Mouse (Mus musculus) midbrain, embryonic 15.5 days (tissue): ENCODE data around the gene Pibf1. TPM values are rescaled to one million over a fixed set of nuclear protein-coding genes. Genes with fewer than 3 reads are reported as not detected.

Source experiments
- ATAC-seq: fragments of 200-750 bp; cut with Nextera tagmentation; replicated peaks from 2 replicates; pipeline ENCODE4 v1.8.0; 2017; ENCODE audit warnings: moderate TSS enrichment
- H3K27ac ChIP-seq: fragments of 300-500 bp; sonication (generic); 2 replicates; pipeline ENCODE4 v1.5.1; 2015; ENCODE audit warnings: mild to moderate bottlenecking, inconsistent platforms
- H3K27me3 ChIP-seq: fragments of 300-500 bp; sonication (generic); replicated peaks from 2 replicates; pipeline ENCODE4 v1.6.1; 2015; ENCODE audit warnings: inconsistent platforms
- H3K36me3 ChIP-seq: fragments of 300-500 bp; sonication (generic); replicated peaks from 2 replicates; pipeline ENCODE4 v1.6.1; 2015; ENCODE audit warnings: inconsistent platforms
- H3K4me1 ChIP-seq: fragments of 300-500 bp; sonication (generic); 2 replicates; pipeline ENCODE4 v1.6.1; 2015; ENCODE audit warnings: inconsistent platforms
- H3K4me2 ChIP-seq: fragments of 300-500 bp; sonication (generic); 2 replicates; pipeline ENCODE4 v1.6.1; 2015; ENCODE audit warnings: inconsistent platforms, mild to moderate bottlenecking, moderate library complexity
- H3K4me3 ChIP-seq: fragments of 300-500 bp; sonication (generic); 2 replicates; pipeline ENCODE4 v1.5.1; 2015; ENCODE audit warnings: mild to moderate bottlenecking, inconsistent platforms
- H3K9ac ChIP-seq: fragments of 300-500 bp; sonication (generic); 2 replicates; pipeline ENCODE4 v1.6.1; 2015; ENCODE audit warnings: mild to moderate bottlenecking, inconsistent platforms
- H3K9me3 ChIP-seq: fragments of 300-500 bp; sonication (generic); 2 replicates; pipeline ENCODE4 v1.6.1; 2016; ENCODE audit warnings: inconsistent platforms
- WGBS: fragments of 180-500 bp; shearing (Covaris S2); methylation state at CpG from one replicate; pipeline ENCODE4 v1.1.7; 2015; ENCODE audit warnings: mixed read lengths; 5-methylcytosine and 5-hydroxymethylcytosine counted together
- polyA plus RNA-seq: library from polyadenylated mRNA; unstranded; fragments of >200 nt; fragmentation: Nextera tagmentation; extraction: Ambion mirVana; gene quantifications from 2 replicates; pipeline ENCODE4 v1.2.1, GENCODE M21; 2015

Pibf1 gene
- polyA plus RNA-seq, 1 experiment from 2014 or later, result 17.4 TPM

- H3K4me2 ChIP-seq, result no peak overlapping the region
- H3K9ac ChIP-seq, result no peak overlapping the region
- H3K36me3 ChIP-seq, result 0 out of 2 replicates have a peak, but pooled peaks cover 6% of the 10 kb centered on the region
- WGBS, result 94% methylated on average over 4 of the region's 4 CpGs
- no peak overlapping the region for H3K27ac ChIP-seq
- H3K9me3 ChIP-seq, result no peaks in the 10 kb centered on the region
- no peak overlapping the region for H3K4me3 ChIP-seq
- no peaks in the 10 kb centered on the region for H3K4me1 ChIP-seq
- no peaks in the 10 kb centered on the region for H3K27me3 ChIP-seq
- ATAC-seq, result no peak
Observed at GRCm38 (mm10) chr14:99152683-99153082, 53.5 kb downstream of the Pibf1 start.

DNA sequence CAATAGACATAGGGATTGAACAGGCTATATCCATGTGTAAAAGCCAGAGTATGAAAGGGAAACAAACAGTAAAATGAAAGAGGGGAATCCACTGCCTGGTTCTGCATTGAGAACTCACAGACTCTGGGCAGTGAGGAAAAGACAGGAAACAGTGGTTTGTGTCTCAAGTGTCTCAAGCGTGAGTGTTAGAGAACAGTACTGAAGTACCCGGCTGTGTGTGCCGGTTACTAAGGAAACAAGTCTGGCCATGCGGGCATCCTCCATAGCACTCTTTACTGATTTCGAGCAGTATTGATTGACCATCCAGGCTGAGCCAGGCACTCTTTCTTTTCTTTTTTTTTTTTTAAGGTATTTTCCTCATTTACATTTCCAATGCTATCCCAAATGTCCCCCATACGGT lies 60.7 kb downstream of the Pibf1 start:
- Histone ChIP-seq H3K4me2 (no peak overlapping the region), H3K27me3 (no peaks in the 10 kb centered on the region), H3K4me1 (no peaks in the 10 kb centered on the region), H3K9me3 (no peaks in the 10 kb centered on the region), H3K36me3 (0 out of 2 replicates have a peak, but pooled peaks cover 3% of the 10 kb centered on the region), H3K27ac (no peak overlapping the region), H3K9ac (no peak overlapping the region), H3K4me3 (no peak overlapping the region)
- ATAC-seq, result peak; percentile 70; the same call in 1 of the 2 replicates
- WGBS, result 42% methylated on average over 6 of the region's 6 CpGs

DNA sequence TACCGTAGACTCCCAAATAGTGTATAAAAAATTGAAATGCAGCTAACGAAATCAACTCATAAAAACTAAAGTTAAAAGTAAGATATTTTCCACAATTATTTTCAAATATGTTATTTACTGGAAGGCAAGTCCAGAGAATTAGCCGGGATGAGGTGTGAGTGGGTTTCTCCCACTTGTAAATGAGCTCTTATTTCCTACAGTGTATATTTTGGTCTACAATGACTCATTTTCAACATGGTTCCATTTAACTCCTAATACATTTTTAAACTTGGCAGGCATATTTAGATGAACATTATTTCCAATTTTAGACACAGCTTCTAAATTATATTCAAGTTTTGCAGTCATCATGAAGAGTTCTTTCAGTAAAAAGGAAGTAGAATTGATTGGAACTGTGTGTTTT lies 63.8 kb downstream of the Pibf1 start:
- 95% methylated on average over 3 of the region's 3 CpGs for WGBS
- Histone ChIP-seq H3K4me1 (no peaks in the 10 kb centered on the region), H3K4me3 (no peak overlapping the region), H3K36me3 (no peaks in the 10 kb centered on the region), H3K27ac (no peak overlapping the region), H3K9ac (no peak overlapping the region), H3K9me3 (no peaks in the 10 kb centered on the region), H3K4me2 (no peak overlapping the region), H3K27me3 (no peaks in the 10 kb centered on the region)
- no peak for ATAC-seq

DNA sequence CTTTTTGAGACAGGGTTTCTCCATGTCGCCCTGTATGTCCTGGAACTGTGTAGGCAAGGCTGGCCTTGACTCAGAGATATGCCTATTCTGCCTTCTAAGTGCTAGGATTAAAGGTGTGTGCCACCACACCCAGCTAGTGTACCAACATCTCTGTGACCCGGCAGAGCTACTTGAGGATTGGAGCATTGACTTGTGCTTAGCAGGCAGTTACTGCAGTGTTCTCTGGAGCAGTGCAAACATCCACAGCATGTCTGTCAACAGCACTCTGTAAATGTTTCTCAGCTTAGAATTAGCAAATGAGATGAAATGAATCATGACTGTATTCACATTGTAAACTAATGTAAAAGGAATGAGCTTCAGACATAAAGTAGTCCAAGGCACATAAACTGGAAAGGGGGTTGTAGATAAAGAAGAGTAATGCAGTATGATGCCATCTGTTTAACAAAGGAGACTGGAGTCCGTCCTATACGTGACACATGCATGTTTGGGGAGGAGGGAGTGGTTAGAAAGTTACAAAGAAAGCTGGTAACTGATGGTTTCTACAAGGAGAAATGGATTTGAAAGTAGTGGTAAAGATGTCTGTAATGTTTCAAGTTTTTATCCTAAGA lies 75.0 kb downstream of the Pibf1 start:
- Histone ChIP-seq H3K9me3 (no peaks in the 10 kb centered on the region), H3K27ac (no peak overlapping the region), H3K4me3 (no peak overlapping the region), H3K27me3 (no peaks in the 10 kb centered on the region), H3K36me3 (no peaks in the 10 kb centered on the region), H3K4me1 (no peaks in the 10 kb centered on the region), H3K9ac (no peak overlapping the region), H3K4me2 (no peak overlapping the region)
- 87% methylated on average over 4 of the region's 4 CpGs for WGBS
- ATAC-seq, result no peak

- H3K4me3 ChIP-seq, result no peak overlapping the region
- WGBS, result 58% methylated on average over 9 of the region's 9 CpGs
- H3K9me3 ChIP-seq, result no peaks in the 10 kb centered on the region
- no peak overlapping the region for H3K9ac ChIP-seq
- H3K4me1 ChIP-seq, result no peaks in the 10 kb centered on the region
- no peak for ATAC-seq
- no peak overlapping the region for H3K4me2 ChIP-seq
- no peaks in the 10 kb centered on the region for H3K27me3 ChIP-seq
- no peaks in the 10 kb centered on the region for H3K36me3 ChIP-seq
- no peak overlapping the region for H3K27ac ChIP-seq
Observed at GRCm38 (mm10) chr14:99176559-99176958, 77.3 kb downstream of the Pibf1 start.

DNA sequence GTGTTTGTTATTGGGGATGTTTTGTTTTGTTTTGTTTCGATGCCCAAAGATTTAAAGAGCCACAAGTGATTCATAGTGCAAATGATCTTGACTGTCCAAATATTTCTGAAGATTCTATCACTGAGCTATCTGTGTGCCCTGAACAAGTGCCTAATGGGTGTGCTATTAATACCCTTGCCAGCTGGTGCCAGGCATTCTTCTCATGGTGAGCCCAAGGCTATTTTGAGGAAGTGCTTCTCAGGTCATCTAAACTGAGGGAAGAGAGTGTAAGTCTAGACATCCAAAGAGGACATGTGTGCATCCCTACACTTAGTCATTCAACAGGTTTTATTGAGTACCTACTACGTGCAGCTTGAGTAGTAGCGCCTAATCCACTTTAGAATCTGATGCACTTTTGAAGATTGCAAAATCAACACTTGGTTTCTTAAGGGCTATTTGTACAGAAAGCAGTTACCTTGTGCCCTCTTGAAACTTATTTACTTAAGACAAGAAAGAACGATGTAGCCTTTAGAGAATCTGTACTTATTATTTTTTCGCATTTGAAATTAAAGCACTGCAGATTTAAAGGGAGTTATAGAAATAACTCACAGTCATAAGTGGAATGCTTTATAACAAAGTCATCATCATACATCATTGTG lies 91.0 kb downstream of the Pibf1 start:
- no peak for ATAC-seq
- WGBS, result 97% methylated on average over 5 of the region's 5 CpGs

GRCm38 (mm10) chr14:99205865-99206264 lies 106.6 kb downstream of the Pibf1 start:
- no peaks in the 10 kb centered on the region for H3K27me3 ChIP-seq
- no peak overlapping the region for H3K27ac ChIP-seq
- H3K9ac ChIP-seq, result no peak overlapping the region
- H3K36me3 ChIP-seq, result no peaks in the 10 kb centered on the region
- H3K9me3 ChIP-seq, result no peaks in the 10 kb centered on the region
- no peaks in the 10 kb centered on the region for H3K4me1 ChIP-seq
- ATAC-seq, result no peak
- no peak overlapping the region for H3K4me3 ChIP-seq
- no peak overlapping the region for H3K4me2 ChIP-seq
- WGBS, result 99% methylated on average over 2 of the region's 2 CpGs

More for the DNA sequence above, 91.0 kb downstream of the Pibf1 start:
- H3K4me2 ChIP-seq, result no peak overlapping the region
- no peaks in the 10 kb centered on the region for H3K9me3 ChIP-seq
- H3K4me1 ChIP-seq, result no peaks in the 10 kb centered on the region
- H3K9ac ChIP-seq, result no peak overlapping the region
- no peak overlapping the region for H3K4me3 ChIP-seq
- no peak overlapping the region for H3K27ac ChIP-seq
- H3K27me3 ChIP-seq, result no peaks in the 10 kb centered on the region
- no peaks in the 10 kb centered on the region for H3K36me3 ChIP-seq

DNA sequence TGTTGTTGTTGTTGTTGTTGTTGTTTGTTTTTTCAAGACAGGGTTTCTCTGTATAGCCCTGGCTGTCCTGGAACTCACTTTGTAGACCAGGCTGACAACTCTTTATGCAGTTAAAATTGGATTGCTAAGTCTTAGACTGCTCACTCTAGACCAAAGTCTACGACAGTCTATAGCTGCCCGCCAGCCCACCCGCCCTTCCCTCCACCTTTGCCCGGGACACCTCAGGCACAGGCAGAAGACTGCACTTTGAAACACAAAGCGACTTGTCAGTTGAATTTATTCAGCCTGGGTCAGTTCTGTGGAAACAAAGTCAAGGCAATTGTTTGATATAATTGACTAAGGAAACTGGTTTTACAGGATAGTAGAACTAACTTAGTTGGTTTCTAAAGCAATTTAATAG lies 107.4 kb downstream of the Pibf1 start:
- no peak overlapping the region for H3K4me2 ChIP-seq
- WGBS, result 95% methylated on average over 5 of the region's 5 CpGs
- H3K27me3 ChIP-seq, result no peaks in the 10 kb centered on the region
- no peaks in the 10 kb centered on the region for H3K4me1 ChIP-seq
- H3K27ac ChIP-seq, result no peak overlapping the region
- H3K9me3 ChIP-seq, result no peaks in the 10 kb centered on the region
- no peak for ATAC-seq
- H3K4me3 ChIP-seq, result no peak overlapping the region
- no peak overlapping the region for H3K9ac ChIP-seq
- H3K36me3 ChIP-seq, result no peaks in the 10 kb centered on the region

- Histone ChIP-seq H3K4me3 (no peak overlapping the region), H3K27me3 (no peaks in the 10 kb centered on the region), H3K4me2 (no peak overlapping the region), H3K9me3 (no peaks in the 10 kb centered on the region), H3K9ac (no peak overlapping the region), H3K36me3 (no peaks in the 10 kb centered on the region), H3K27ac (no peak overlapping the region), H3K4me1 (no peaks in the 10 kb centered on the region)
- 86% methylated on average over 5 of the region's 5 CpGs for WGBS
- ATAC-seq, result no peak
Observed at GRCm38 (mm10) chr14:99210431-99210830, 111.2 kb downstream of the Pibf1 start.

GRCm38 (mm10) chr14:99218396-99219012 lies 119.3 kb downstream of the Pibf1 start:
- 79% methylated on average over 7 of the region's 7 CpGs for WGBS
- ATAC-seq, result no peak
- Histone ChIP-seq H3K27me3 (no peaks in the 10 kb centered on the region), H3K9me3 (no peaks in the 10 kb centered on the region), H3K4me1 (peaks cover 7% of the 10 kb centered on the region; the same call in 1 of the 2 replicates), H3K4me2 (no peak overlapping the region), H3K27ac (no peak overlapping the region), H3K9ac (no peak overlapping the region), H3K4me3 (no peak overlapping the region), H3K36me3 (no peaks in the 10 kb centered on the region; the same call in 1 of the 2 replicates)

DNA sequence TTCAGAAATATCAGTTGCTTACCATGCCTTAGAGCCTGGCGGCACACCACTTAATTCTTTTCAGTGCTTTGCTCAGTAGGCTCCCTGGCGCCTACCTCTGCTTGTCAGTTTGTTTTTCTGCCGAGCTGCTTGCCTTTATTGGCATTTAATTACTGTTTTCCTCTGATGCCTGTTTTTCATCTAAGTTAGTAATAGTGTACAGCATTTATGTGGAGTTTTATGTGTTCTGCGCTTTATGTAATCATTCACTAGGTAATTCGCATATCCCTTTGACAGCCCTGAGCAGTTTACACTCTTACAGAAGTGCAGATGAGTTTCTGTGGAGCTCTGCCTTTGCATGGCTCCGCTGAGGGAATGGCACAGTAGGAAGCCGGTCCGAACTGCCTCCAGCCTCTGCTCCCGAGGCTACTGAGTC lies 120.5 kb downstream of the Pibf1 start:
- no peak overlapping the region for H3K9ac ChIP-seq
- H3K4me2 ChIP-seq, result peak overlapping the region; percentile 17; the same call in 1 of the 2 replicates
- H3K4me1 ChIP-seq, result peaks cover 7% of the 10 kb centered on the region; the same call in 1 of the 2 replicates
- H3K27ac ChIP-seq, result no peak overlapping the region
- no peaks in the 10 kb centered on the region for H3K9me3 ChIP-seq
- ATAC-seq, result peak; percentile 82
- 10% methylated on average over 9 of the region's 9 CpGs for WGBS
- H3K4me3 ChIP-seq, result no peak overlapping the region
- H3K27me3 ChIP-seq, result no peaks in the 10 kb centered on the region
- no peaks in the 10 kb centered on the region; the same call in 1 of the 2 replicates for H3K36me3 ChIP-seq

DNA sequence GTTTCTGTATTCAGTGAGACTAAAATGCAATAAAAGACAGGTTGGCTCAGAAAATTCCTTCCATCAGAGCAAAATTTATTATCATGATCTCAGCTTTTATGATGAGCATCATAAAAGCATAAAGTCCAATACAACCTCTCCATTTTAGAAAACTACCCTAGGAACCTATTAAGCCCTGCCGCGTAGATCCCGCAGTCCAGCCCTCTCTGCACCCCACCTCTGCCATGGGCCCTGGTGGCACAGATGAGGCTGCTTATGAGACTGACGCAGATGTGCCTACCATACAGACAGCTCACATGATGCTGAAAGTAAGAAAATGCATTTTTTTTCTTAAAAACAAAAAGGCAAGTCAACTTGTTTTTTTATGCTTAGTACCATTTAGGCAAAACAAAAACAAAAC lies 126.7 kb downstream of the Pibf1 start:
- no peak overlapping the region for H3K4me2 ChIP-seq
- no peak overlapping the region for H3K9ac ChIP-seq
- H3K9me3 ChIP-seq, result no peaks in the 10 kb centered on the region
- no peaks in the 10 kb centered on the region for H3K4me1 ChIP-seq
- 98% methylated on average over 4 of the region's 4 CpGs for WGBS
- no peak overlapping the region for H3K27ac ChIP-seq
- no peaks in the 10 kb centered on the region for H3K27me3 ChIP-seq
- H3K4me3 ChIP-seq, result no peak overlapping the region
- no peak for ATAC-seq
- no peaks in the 10 kb centered on the region; the same call in 1 of the 2 replicates for H3K36me3 ChIP-seq
